Mouse (Mus musculus): ENCODE measurements around the gene Saa4.
"Not testable (repeated sequence)": the region's sequence is repeated elsewhere in the genome, so short reads cannot be mapped to it uniquely, and the experiment has no call there.

Saa4 gene

GRCm38 (mm10) chr7:46732458-46732857, at the start of gene Saa4:
TSS of gene Saa4 (minus strand) at chr7:46732603.
- DNase-seq, result no peak

- peak; percentile 74 to 78 for DNase-seq
Observed at GRCm38 (mm10) chr7:46770706-46771105, 38.3 kb upstream of the Saa4 start.

- no peak for DNase-seq
Observed at GRCm38 (mm10) chr7:46768451-46768850, 36.0 kb upstream of the Saa4 start.

GRCm38 (mm10) chr7:46767371-46767770, 35.0 kb upstream of the Saa4 start:
- DNase-seq, result no peak

GRCm38 (mm10) chr7:46764672-46765071, 32.3 kb upstream of the Saa4 start:
- no peak for DNase-seq

- no peak for DNase-seq
Observed at GRCm38 (mm10) chr7:46762601-46763000, 30.2 kb upstream of the Saa4 start.

- no peak for DNase-seq
Observed at GRCm38 (mm10) chr7:46761049-46761795, 28.8 kb upstream of the Saa4 start.

- DNase-seq, result no peak
Observed at GRCm38 (mm10) chr7:46751490-46751889, 19.1 kb upstream of the Saa4 start, which contains the start of gene Saa2. TSS of gene Saa2 (plus strand) at chr7:46751790.

- no peak for DNase-seq
Observed at GRCm38 (mm10) chr7:46748459-46748858, 16.1 kb upstream of the Saa4 start.

GRCm38 (mm10) chr7:46746381-46746780, 14.0 kb upstream of the Saa4 start:
- no peak for DNase-seq

GRCm38 (mm10) chr7:46745816-46746215, 13.4 kb upstream of the Saa4 start:
- no peak for DNase-seq

- not testable (repeated sequence) for DNase-seq
Observed at GRCm38 (mm10) chr7:46742880-46743279, 10.5 kb upstream of the Saa4 start, which contains the start of gene Saa1. TSS of gene Saa1 (minus strand) at chr7:46742980.

- DNase-seq, result not testable (repeated sequence)
Observed at GRCm38 (mm10) chr7:46740041-46740440, 7.6 kb upstream of the Saa4 start.

- DNase-seq, result no peak
Observed at GRCm38 (mm10) chr7:46738561-46739460, 6.4 kb upstream of the Saa4 start.

GRCm38 (mm10) chr7:46734983-46735382, 2.6 kb upstream of the Saa4 start:
- no peak for DNase-seq

- no peak for DNase-seq
Observed at GRCm38 (mm10) chr7:46727584-46727983, 4.8 kb downstream of the Saa4 start.

- DNase-seq, result no peak
Observed at GRCm38 (mm10) chr7:46724396-46724795, 8.0 kb downstream of the Saa4 start.

- DNase-seq, result no peak
Observed at GRCm38 (mm10) chr7:46723849-46724248, 8.6 kb downstream of the Saa4 start.

- DNase-seq, result no peak
Observed at GRCm38 (mm10) chr7:46723354-46723753, 9.0 kb downstream of the Saa4 start.

GRCm38 (mm10) chr7:46720460-46720859, 11.9 kb downstream of the Saa4 start:
- DNase-seq, result peak; percentile 44 to 47

- peak; percentile 17 to 49 for DNase-seq
Observed at GRCm38 (mm10) chr7:46719526-46719925, 12.9 kb downstream of the Saa4 start.

GRCm38 (mm10) chr7:46718591-46719270, 13.7 kb downstream of the Saa4 start:
- peak; percentile 82 to 83 for DNase-seq

- DNase-seq, result peak; percentile 27 to 38
Observed at GRCm38 (mm10) chr7:46716897-46717296, 15.5 kb downstream of the Saa4 start.

Data from cerebellum, postnatal 36 days (tissue).